Mouse (Mus musculus): Measurements from ENCODE around the gene Ehbp1l1. TPM values are rescaled to one million over a fixed set of nuclear protein-coding genes. Genes with fewer than 3 reads are reported as not detected.
A peak's percentile ranks its signal among the peaks of the same experiment; 100 is the strongest.

Ehbp1l1 gene
- polyA plus RNA-seq, 1 experiment from 2014 or later: 63.2 TPM

DNA sequence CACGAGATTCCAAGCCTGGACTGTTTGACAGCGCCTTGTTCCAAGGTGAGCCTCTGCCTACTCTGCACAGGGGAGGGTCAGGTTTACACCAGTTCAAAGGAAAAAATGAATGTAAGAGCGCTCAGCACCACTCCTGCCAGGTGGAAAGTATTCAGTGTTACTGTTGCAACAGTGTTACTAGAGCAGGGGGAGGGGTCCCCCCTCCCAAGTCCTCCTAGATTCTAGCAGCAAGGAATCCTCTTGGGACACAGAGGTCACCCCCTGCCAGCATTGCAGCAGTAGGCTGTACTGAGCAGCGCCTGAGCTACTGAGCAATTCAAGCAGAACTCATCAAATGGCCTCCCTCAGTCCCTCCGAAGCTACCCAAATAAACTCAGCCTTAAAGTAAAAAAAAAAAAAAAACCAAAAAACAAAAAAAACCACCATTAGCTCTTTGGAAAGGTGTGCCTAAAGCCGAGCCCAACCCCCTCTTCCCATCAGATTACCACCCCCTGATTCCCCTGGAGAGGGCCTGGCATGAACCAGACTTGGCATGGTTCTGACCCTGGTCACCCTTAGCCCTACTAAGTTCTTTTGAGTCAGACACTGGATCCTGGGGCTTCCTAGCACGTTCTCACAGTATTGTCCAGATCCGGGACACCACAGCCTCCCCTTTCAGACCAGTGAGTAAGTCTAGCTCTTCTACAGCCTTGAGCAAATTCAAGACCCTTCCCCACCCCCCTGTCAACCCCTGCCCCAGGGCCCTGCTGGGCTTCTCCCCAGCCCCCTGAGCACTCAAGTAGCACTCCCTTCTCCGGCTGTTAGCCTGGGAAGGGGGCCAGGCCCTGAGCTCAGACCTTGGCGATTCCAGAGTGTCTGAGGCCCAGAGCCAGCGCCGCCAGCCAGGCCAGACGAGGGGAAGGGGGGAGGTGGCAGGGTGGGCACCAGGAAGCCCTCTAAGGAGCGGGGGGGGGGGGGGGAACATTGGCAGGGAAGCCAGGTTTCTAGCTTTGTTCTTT is 14.5 kb upstream of the Ehbp1l1 start, which contains the start of gene Ltbp3:
TSS of gene Ltbp3 (plus strand) at position 585 of the 998 bp plus-strand sequence.
- peak within 1 kb of the TSS; percentile 73 for H3K4me3 ChIP-seq (replicated peaks; ENCODE audit: low read length)
- H3K27me3 ChIP-seq (ENCODE audit: control insufficient read depth, insufficient read depth, low read length): peaks cover 4% of the 10 kb centered on the region; the same call in 1 of the 2 replicates
- H3K36me3 ChIP-seq (ENCODE audit: control insufficient read depth, insufficient read depth, low read length): no peaks in the 10 kb centered on the region
- ATAC-seq (ENCODE audit: insufficient read depth, low FRiP score): peak; percentile 69
- peak within 1 kb of the TSS; percentile 95 for H3K27ac ChIP-seq (ENCODE audit: low read length)
- peak within 1 kb of the TSS; percentile 96 for H3K4me2 ChIP-seq (ENCODE audit: low read depth, low read length)
- H3K9me3 ChIP-seq (replicated peaks; ENCODE audit: control insufficient read depth, low read length): no peaks in the 10 kb centered on the region
- WGBS: 34% methylated on average over 13 of the region's 14 CpGs
- peak within 1 kb of the TSS; percentile 95 for H3K9ac ChIP-seq (ENCODE audit: low read length)
- H3K4me1 ChIP-seq (ENCODE audit: control insufficient read depth, insufficient read depth, low read length): peaks cover 22% of the 10 kb centered on the region

DNA sequence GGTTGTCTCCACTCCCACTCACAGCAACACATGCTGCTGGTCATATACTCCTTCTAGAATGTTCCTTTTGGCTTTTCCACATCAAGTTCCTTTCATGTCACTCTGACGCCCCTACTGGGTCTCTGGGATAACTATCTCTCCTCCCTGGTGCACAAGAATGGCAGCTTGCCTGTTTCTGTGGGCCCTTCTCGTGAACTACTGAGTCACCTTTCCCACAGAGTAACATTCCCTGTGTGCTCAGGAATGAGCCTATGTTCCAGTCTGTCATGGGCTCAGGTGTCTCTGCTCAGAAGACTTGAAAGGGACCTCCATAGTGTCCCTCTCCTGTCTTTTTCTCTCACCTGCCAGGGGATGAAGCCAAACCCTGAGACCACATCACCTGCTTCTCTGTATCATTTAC is 13.3 kb upstream of the Ehbp1l1 start:
- 50% methylated on average over 2 of the region's 2 CpGs for WGBS
- Histone ChIP-seq H3K9ac (ENCODE audit: low read length) (no peak overlapping the region), H3K4me2 (ENCODE audit: low read depth, low read length) (no peak overlapping the region), H3K27me3 (ENCODE audit: control insufficient read depth, insufficient read depth, low read length) (peaks cover 4% of the 10 kb centered on the region), H3K9me3 (replicated peaks; ENCODE audit: control insufficient read depth, low read length) (no peaks in the 10 kb centered on the region), H3K4me3 (replicated peaks; ENCODE audit: low read length) (no peak overlapping the region), H3K27ac (ENCODE audit: low read length) (no peak overlapping the region), H3K36me3 (ENCODE audit: control insufficient read depth, insufficient read depth, low read length) (no peaks in the 10 kb centered on the region), H3K4me1 (ENCODE audit: control insufficient read depth, insufficient read depth, low read length) (peaks cover 19% of the 10 kb centered on the region)
- ATAC-seq (ENCODE audit: insufficient read depth, low FRiP score): no peak

DNA sequence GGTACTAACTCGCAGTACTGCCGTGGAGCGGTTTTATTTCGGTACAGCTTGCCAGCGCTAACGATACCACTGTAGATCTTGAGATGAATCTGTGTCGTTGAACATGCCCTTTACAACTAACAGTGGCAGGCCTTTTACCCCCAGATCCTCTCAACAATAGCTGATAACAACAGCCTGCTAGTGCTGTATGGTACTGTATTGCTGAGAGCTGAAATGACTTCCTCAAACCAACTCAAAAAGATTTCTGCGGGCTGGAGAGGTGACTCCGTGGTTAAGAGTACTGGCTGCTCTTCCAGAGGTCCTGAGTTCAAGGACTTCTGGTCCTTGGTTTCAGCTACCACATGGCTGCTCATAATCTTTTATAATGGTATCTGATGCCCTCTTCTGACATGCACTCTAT is 8.2 kb upstream of the Ehbp1l1 start:
- H3K9me3 ChIP-seq (replicated peaks; ENCODE audit: control insufficient read depth, low read length): no peaks in the 10 kb centered on the region
- ATAC-seq (ENCODE audit: insufficient read depth, low FRiP score): no peak
- WGBS: 78% methylated on average over 9 of the region's 9 CpGs
- H3K27ac ChIP-seq (ENCODE audit: low read length): no peak overlapping the region
- H3K4me3 ChIP-seq (replicated peaks; ENCODE audit: low read length): no peak overlapping the region
- H3K36me3 ChIP-seq (ENCODE audit: control insufficient read depth, insufficient read depth, low read length): no peaks in the 10 kb centered on the region
- peaks cover 4% of the 10 kb centered on the region for H3K27me3 ChIP-seq (ENCODE audit: control insufficient read depth, insufficient read depth, low read length)
- no peak overlapping the region for H3K4me2 ChIP-seq (ENCODE audit: low read depth, low read length)
- no peak overlapping the region for H3K9ac ChIP-seq (ENCODE audit: low read length)
- peaks cover 16% of the 10 kb centered on the region for H3K4me1 ChIP-seq (ENCODE audit: control insufficient read depth, insufficient read depth, low read length)

DNA sequence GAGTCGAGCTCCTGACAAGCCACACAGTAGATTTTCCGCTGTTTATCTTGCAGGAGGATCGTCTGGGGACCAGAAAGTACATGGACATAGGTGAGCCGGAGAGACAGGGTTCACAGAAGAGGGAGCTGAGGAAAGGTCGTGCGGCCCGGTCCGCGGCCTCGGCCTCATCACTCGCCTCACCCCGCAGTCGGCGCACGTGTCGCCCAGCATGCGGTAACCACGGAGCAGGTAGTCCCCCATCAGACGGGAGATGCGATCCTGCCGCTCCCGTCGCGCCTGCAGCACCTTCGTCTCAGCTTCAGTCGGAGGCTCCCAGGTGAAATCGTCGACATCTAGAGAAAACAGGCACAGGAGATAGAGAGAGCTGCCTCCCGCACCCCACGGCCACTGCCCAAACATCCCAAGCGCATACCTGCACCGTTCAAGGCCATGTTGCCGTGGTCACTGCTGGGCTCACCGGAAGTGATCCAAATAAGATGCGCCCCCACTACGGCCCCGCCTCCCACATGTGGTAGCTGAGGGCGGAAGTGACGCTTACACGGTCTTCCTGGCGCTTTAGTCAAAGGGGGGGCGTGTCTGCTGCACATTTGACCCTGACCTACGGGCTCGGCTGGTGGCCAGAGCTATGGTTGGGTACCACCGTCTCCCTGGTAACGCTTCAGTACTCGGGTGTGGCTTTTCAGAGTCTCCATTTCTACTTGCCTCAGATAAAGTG is 5.3 kb upstream of the Ehbp1l1 start:
- Histone ChIP-seq H3K4me3 (replicated peaks; ENCODE audit: low read length) (peak overlapping the region; percentile 85), H3K9me3 (replicated peaks; ENCODE audit: control insufficient read depth, low read length) (no peaks in the 10 kb centered on the region), H3K4me2 (ENCODE audit: low read depth, low read length) (peak overlapping the region; percentile 88), H3K27ac (ENCODE audit: low read length) (no peak overlapping the region; the same call in 1 of the 2 replicates), H3K36me3 (ENCODE audit: control insufficient read depth, insufficient read depth, low read length) (no peaks in the 10 kb centered on the region), H3K9ac (ENCODE audit: low read length) (peak overlapping the region; percentile 88), H3K27me3 (ENCODE audit: control insufficient read depth, insufficient read depth, low read length) (no peaks in the 10 kb centered on the region; the same call in none of the 2 replicates), H3K4me1 (ENCODE audit: control insufficient read depth, insufficient read depth, low read length) (peaks cover 39% of the 10 kb centered on the region)
- under 1% methylated on average over 47 of the region's 47 CpGs for WGBS
- ATAC-seq (ENCODE audit: insufficient read depth, low FRiP score): peak; percentile 90

DNA sequence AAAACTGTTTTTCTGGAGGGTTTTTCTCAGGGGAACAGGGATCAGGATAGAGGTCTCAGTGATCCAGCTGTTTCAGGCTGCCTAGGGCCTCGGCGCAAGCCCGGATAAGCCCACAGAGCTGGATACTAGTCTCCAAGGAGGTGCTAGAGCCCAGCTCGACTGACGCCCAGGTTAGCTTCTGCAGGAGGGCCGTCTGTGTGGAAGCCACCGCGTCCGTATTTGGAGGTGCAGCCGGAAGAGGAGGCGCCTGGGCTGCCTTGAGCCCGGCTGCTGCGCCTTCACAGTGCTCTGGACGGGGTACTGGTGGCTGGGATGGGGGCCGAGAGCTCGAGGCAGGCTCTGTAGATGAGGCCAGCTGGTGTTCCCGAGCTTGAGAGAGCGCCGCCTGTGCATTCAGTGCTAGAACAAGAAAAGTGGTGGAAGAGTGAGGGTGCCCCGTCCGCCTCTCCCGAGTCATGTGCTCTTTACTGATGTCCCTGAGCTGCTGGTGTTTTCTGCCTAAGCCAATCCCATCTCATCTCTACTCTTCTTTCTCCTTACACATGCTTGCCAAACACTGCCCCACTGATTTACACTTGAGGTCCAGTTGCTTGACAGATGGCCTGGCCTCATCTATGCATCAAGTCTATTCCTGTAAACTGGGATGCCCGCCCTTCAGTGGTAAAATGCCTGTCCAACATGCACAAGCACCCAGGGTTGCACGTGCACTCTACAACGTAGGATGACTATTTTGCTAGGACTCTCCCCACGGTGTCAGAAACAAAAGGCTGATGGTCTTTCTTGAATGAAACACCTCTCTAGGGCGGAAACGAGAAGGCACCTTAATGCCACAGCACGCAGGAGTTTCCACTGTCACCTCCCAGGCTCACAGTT is 4.4 kb upstream of the Ehbp1l1 start:
- no peaks in the 10 kb centered on the region; the same call in none of the 2 replicates for H3K27me3 ChIP-seq (ENCODE audit: control insufficient read depth, insufficient read depth, low read length)
- no peaks in the 10 kb centered on the region for H3K9me3 ChIP-seq (replicated peaks; ENCODE audit: control insufficient read depth, low read length)
- no peak overlapping the region for H3K27ac ChIP-seq (ENCODE audit: low read length)
- no peak for ATAC-seq (ENCODE audit: insufficient read depth, low FRiP score)
- peak overlapping the region; percentile 88 for H3K4me2 ChIP-seq (ENCODE audit: low read depth, low read length)
- 74% methylated on average over 29 of the region's 29 CpGs for WGBS
- H3K4me1 ChIP-seq (ENCODE audit: control insufficient read depth, insufficient read depth, low read length): peaks cover 44% of the 10 kb centered on the region
- peak overlapping the region; percentile 88 for H3K9ac ChIP-seq (ENCODE audit: low read length)
- H3K36me3 ChIP-seq (ENCODE audit: control insufficient read depth, insufficient read depth, low read length): no peaks in the 10 kb centered on the region
- peak overlapping the region; percentile 85 for H3K4me3 ChIP-seq (replicated peaks; ENCODE audit: low read length)

DNA sequence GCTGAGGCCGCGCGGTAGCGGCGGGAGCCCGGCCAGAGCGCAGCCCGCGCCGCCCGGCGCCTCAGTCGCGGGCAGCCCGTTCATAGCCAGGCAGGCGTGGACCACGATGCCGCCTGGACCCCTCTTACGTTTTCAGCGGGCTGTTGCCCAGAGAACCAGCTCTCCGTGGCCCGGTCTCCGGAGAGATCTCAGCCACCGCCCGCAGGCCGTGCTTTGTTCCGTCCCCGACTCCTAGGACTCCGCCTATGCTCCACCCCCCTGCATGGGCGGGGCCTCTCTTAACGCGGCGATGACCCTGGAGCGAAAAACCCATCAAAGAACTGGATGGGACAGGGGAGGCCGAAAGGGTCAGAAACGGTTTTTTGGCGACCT is 3.3 kb upstream of the Ehbp1l1 start, which contains the start of gene Fam89b:
TSS of gene Fam89b (minus strand) at position 210 of the 372 bp plus-strand sequence.
- Histone ChIP-seq H3K27ac (ENCODE audit: low read length) (peak within 1 kb of the TSS; percentile 87), H3K9ac (ENCODE audit: low read length) (peak within 1 kb of the TSS; percentile 95), H3K27me3 (ENCODE audit: control insufficient read depth, insufficient read depth, low read length) (no peaks in the 10 kb centered on the region), H3K4me1 (ENCODE audit: control insufficient read depth, insufficient read depth, low read length) (peaks cover 54% of the 10 kb centered on the region), H3K9me3 (replicated peaks; ENCODE audit: control insufficient read depth, low read length) (no peaks in the 10 kb centered on the region), H3K36me3 (ENCODE audit: control insufficient read depth, insufficient read depth, low read length) (no peaks in the 10 kb centered on the region), H3K4me2 (ENCODE audit: low read depth, low read length) (peak within 1 kb of the TSS; percentile 89), H3K4me3 (replicated peaks; ENCODE audit: low read length) (peak within 1 kb of the TSS; percentile 93)
- under 1% methylated on average over 37 of the region's 37 CpGs for WGBS
- peak; percentile 80 for ATAC-seq (ENCODE audit: insufficient read depth, low FRiP score)

DNA sequence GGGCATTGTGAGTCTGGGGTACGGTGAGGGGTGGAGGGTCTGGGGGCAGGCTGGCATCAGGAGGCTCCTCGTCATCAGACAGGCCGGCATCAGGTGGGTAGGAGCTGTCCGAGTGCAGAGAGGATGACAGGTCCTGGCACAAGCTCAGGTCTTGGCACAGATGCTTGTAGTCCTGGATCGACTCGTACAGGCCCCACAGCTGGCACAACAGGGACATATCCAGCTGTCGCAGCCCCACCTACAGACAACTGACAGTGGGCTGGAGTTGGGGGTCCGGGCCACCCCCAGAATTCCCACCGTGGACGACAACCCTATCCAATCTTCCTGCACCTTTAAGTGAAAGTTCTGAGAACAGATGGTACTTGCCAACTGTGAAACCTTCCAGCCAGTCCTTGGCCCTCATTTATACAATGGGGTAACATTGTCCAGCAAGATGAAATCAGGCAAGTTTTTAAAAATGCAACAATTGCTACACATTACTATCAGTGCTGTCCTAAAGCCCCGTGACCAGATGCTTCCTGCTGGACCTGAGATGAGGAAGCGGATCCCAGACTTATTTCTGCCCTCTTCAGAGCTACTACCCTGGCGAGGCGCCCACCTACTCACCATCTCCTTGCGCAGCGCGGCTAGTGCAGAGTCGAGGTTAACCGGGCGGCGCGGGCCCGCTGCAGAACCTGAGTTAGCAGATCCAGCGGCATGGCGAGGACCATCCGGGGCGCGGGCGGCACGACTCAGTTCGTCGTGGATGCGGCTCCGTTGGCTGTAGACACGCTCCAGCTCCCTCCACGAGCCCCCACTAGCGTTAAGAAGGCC is 2.7 kb upstream of the Ehbp1l1 start:
- Histone ChIP-seq H3K36me3 (ENCODE audit: control insufficient read depth, insufficient read depth, low read length) (no peaks in the 10 kb centered on the region), H3K4me1 (ENCODE audit: control insufficient read depth, insufficient read depth, low read length) (peaks cover 60% of the 10 kb centered on the region), H3K9me3 (replicated peaks; ENCODE audit: control insufficient read depth, low read length) (no peaks in the 10 kb centered on the region), H3K9ac (ENCODE audit: low read length) (peak overlapping the region; percentile 95), H3K4me3 (replicated peaks; ENCODE audit: low read length) (peak overlapping the region; percentile 93), H3K27me3 (ENCODE audit: control insufficient read depth, insufficient read depth, low read length) (no peaks in the 10 kb centered on the region), H3K4me2 (ENCODE audit: low read depth, low read length) (peak overlapping the region; percentile 89), H3K27ac (ENCODE audit: low read length) (peak overlapping the region; percentile 87)
- 6% methylated on average over 37 of the region's 37 CpGs for WGBS
- ATAC-seq (ENCODE audit: insufficient read depth, low FRiP score): no peak

DNA sequence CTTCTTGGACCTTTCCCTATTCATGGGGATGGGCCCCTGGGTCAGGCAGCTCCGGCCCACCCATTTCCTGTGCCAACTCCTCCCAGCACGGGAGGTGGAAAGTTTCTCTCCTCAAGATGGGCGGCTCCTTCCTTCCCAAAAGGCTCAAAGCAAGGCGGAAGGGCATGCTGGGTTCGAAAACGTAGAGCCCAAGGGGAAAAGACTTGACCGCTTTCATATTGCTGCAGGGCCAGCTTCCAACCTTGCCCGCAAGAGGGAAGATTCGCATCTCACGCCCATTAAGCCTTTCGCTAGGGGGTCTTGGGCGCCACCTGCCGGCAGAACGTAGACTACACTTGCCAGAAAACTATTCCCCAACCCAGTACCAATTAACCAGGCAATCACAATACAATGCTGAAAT is 1.6 kb upstream of the Ehbp1l1 start:
- H3K27ac ChIP-seq (ENCODE audit: low read length): peak overlapping the region; percentile 78
- peak overlapping the region; percentile 89 for H3K4me2 ChIP-seq (ENCODE audit: low read depth, low read length)
- H3K9ac ChIP-seq (ENCODE audit: low read length): peak overlapping the region; percentile 95
- peaks cover 66% of the 10 kb centered on the region for H3K4me1 ChIP-seq (ENCODE audit: control insufficient read depth, insufficient read depth, low read length)
- ATAC-seq (ENCODE audit: insufficient read depth, low FRiP score): no peak
- no peaks in the 10 kb centered on the region for H3K27me3 ChIP-seq (ENCODE audit: control insufficient read depth, insufficient read depth, low read length)
- H3K36me3 ChIP-seq (ENCODE audit: control insufficient read depth, insufficient read depth, low read length): no peaks in the 10 kb centered on the region
- peak overlapping the region; percentile 93 for H3K4me3 ChIP-seq (replicated peaks; ENCODE audit: low read length)
- WGBS: 2% methylated on average over 14 of the region's 14 CpGs
- no peaks in the 10 kb centered on the region for H3K9me3 ChIP-seq (replicated peaks; ENCODE audit: control insufficient read depth, low read length)

Data from stomach, embryonic 16.5 days (tissue).